Mouse (Mus musculus) neural tube, embryonic 11.5 days (tissue): ENCODE measurements around the gene Rpl4. TPM values are rescaled to one million over a fixed set of nuclear protein-coding genes. Genes with fewer than 3 reads are reported as not detected.
A peak's percentile ranks its signal among the peaks of the same experiment; 100 is the strongest.
"Not testable (repeated sequence)": the region's sequence is repeated elsewhere in the genome, so short reads cannot be mapped to it uniquely, and the experiment has no call there.

ENCODE experiments used
- ATAC-seq: fragments of 200-750 bp; cut with Nextera tagmentation; 2 replicates; pipeline ENCODE4 v1.8.0; 2017; ENCODE audit warnings: moderate number of reproducible peaks, mild to moderate bottlenecking, moderate TSS enrichment, moderate library complexity; ENCODE audit not compliant: insufficient read depth, low FRiP score, low TSS enrichment
- DNase-seq: peaks from one replicate; pipeline ENCODE4 v3.0.0-alpha.2; 2015; ENCODE audit warnings: low spot score
- H3K27ac ChIP-seq: fragments of 300-500 bp; sonication (generic); 2 replicates; pipeline ENCODE4 v1.5.1; 2014; ENCODE audit warnings: low read depth, mild to moderate bottlenecking, low read length
- H3K27me3 ChIP-seq: fragments of 300-500 bp; sonication (generic); 2 replicates; pipeline ENCODE4 v1.6.1; 2014; ENCODE audit warnings: mild to moderate bottlenecking, low read length, mixed read lengths; ENCODE audit not compliant: control insufficient read depth, insufficient read depth
- H3K36me3 ChIP-seq: fragments of 300-500 bp; sonication (generic); 2 replicates; pipeline ENCODE4 v1.6.1; 2014; ENCODE audit warnings: mild to moderate bottlenecking, low read length, moderate library complexity, mixed read lengths; ENCODE audit not compliant: control insufficient read depth, insufficient read depth
- H3K4me1 ChIP-seq: fragments of 300-500 bp; sonication (generic); 2 replicates; pipeline ENCODE4 v1.6.1; 2014; ENCODE audit warnings: low read length, mixed read lengths; ENCODE audit not compliant: control insufficient read depth, insufficient read depth
- H3K4me2 ChIP-seq: fragments of 300-500 bp; sonication (generic); 2 replicates; pipeline ENCODE4 v1.6.1; 2014; ENCODE audit warnings: low read depth, mild to moderate bottlenecking, moderate library complexity
- H3K4me3 ChIP-seq: fragments of 300-500 bp; sonication (generic); 2 replicates; pipeline ENCODE4 v1.5.1; 2014; ENCODE audit warnings: low read depth, low read length
- H3K9ac ChIP-seq: fragments of 300-500 bp; sonication (generic); 2 replicates; pipeline ENCODE4 v1.6.1; 2014; ENCODE audit warnings: mild to moderate bottlenecking, low read length
- H3K9me3 ChIP-seq: fragments of 300-500 bp; sonication (generic); 2 replicates; pipeline ENCODE4 v1.6.1; 2016; ENCODE audit warnings: low read length; ENCODE audit not compliant: control insufficient read depth
- WGBS: fragments of 180-500 bp; shearing (Covaris S2); extraction: QIAGEN DNeasy Blood & Tissue Kit; methylation state at CpG from one replicate; pipeline ENCODE4 v1.1.7; 2014; 5-methylcytosine and 5-hydroxymethylcytosine counted together
- polyA plus RNA-seq: library from polyadenylated mRNA; unstranded; fragments of >200 nt; fragmentation: Nextera tagmentation; extraction: Ambion mirVana; gene quantifications from 2 replicates; pipeline ENCODE4 v1.2.1, GENCODE M21; 2014

Rpl4 gene
- polyA plus RNA-seq: 1,092 and 1,168 TPM in 2 replicates

- Histone ChIP-seq H3K4me2 (peak within 1 kb of the TSS; percentile 89), H3K27me3 (no peaks in the 10 kb centered on the region), H3K36me3 (peaks cover 5% of the 10 kb centered on the region), H3K4me3 (peak within 1 kb of the TSS; percentile 68), H3K27ac (peak within 1 kb of the TSS; percentile 61), H3K4me1 (no peaks in the 10 kb centered on the region), H3K9me3 (no peaks in the 10 kb centered on the region), H3K9ac (peak within 1 kb of the TSS; percentile 97)
- ATAC-seq (peak; percentile 83), DNase-seq (peak; percentile 86)
- under 1% methylated on average over 42 of the region's 42 CpGs for WGBS
These were observed at the start of gene Rpl4, which contains the start of gene Zwilch for GRCm38 (mm10) chr9:64172816-64173665. Gene Rpl4, plus strand, starts transcription at chr9:64173375. Gene Zwilch, minus strand, starts transcription at chr9:64173104.

- H3K27ac ChIP-seq, H3K4me2 ChIP-seq, ATAC-seq, H3K36me3 ChIP-seq, H3K4me3 ChIP-seq, H3K9ac ChIP-seq, H3K9me3 ChIP-seq, DNase-seq, H3K4me1 ChIP-seq, H3K27me3 ChIP-seq: not testable (repeated sequence)
- 71% methylated on average over 3 of the region's 3 CpGs for WGBS
These were observed 48.3 kb upstream of the Rpl4 start for GRCm38 (mm10) chr9:64124846-64125245.

- Histone ChIP-seq H3K36me3 (no peaks in the 10 kb centered on the region), H3K9me3 (no peaks in the 10 kb centered on the region), H3K4me2 (no peak overlapping the region), H3K27me3 (no peaks in the 10 kb centered on the region), H3K9ac (no peak overlapping the region), H3K27ac (no peak overlapping the region), H3K4me3 (no peak overlapping the region), H3K4me1 (no peaks in the 10 kb centered on the region)
- WGBS: 83% methylated on average over 3 of the region's 3 CpGs
- DNase-seq (no peak), ATAC-seq (no peak)
These were observed 47.9 kb upstream of the Rpl4 start for GRCm38 (mm10) chr9:64125307-64125706.

- no peak for DNase-seq
- H3K27me3 ChIP-seq: no peaks in the 10 kb centered on the region
- no peak overlapping the region for H3K27ac ChIP-seq
- no peak overlapping the region for H3K4me2 ChIP-seq
- H3K9ac ChIP-seq: no peak overlapping the region
- no peak overlapping the region for H3K4me3 ChIP-seq
- no peaks in the 10 kb centered on the region for H3K9me3 ChIP-seq
- H3K4me1 ChIP-seq: no peaks in the 10 kb centered on the region
- no peak for ATAC-seq
- WGBS: 69% methylated on average over 12 of the region's 12 CpGs
- no peaks in the 10 kb centered on the region for H3K36me3 ChIP-seq
These were observed 47.1 kb upstream of the Rpl4 start for GRCm38 (mm10) chr9:64126121-64126520.

GRCm38 (mm10) chr9:64131623-64132022 is 41.6 kb upstream of the Rpl4 start:
- ATAC-seq (no peak), DNase-seq (no peak)
- Histone ChIP-seq H3K9me3 (no peaks in the 10 kb centered on the region), H3K27ac (no peak overlapping the region), H3K36me3 (no peaks in the 10 kb centered on the region; the same call in 1 of the 2 replicates), H3K9ac (no peak overlapping the region), H3K4me1 (no peaks in the 10 kb centered on the region), H3K27me3 (no peaks in the 10 kb centered on the region), H3K4me3 (no peak overlapping the region), H3K4me2 (no peak overlapping the region)
- 86% methylated on average over 6 of the region's 6 CpGs for WGBS

- DNase-seq: peak; percentile 44
- WGBS: 14% methylated on average over 6 of the region's 6 CpGs
- not testable (repeated sequence) for H3K4me3 ChIP-seq, H3K36me3 ChIP-seq, H3K27me3 ChIP-seq, H3K27ac ChIP-seq, H3K4me2 ChIP-seq, H3K9me3 ChIP-seq, H3K4me1 ChIP-seq, ATAC-seq, H3K9ac ChIP-seq
These were observed 34.3 kb upstream of the Rpl4 start for GRCm38 (mm10) chr9:64138896-64139295.

GRCm38 (mm10) chr9:64139879-64140278 is 33.3 kb upstream of the Rpl4 start:
- 92% methylated on average over 9 of the region's 9 CpGs for WGBS
- Histone ChIP-seq H3K9me3 (no peaks in the 10 kb centered on the region), H3K4me3 (no peak overlapping the region), H3K9ac (no peak overlapping the region), H3K36me3 (no peaks in the 10 kb centered on the region; the same call in none of the 2 replicates), H3K27ac (no peak overlapping the region), H3K27me3 (no peaks in the 10 kb centered on the region), H3K4me1 (no peaks in the 10 kb centered on the region), H3K4me2 (no peak overlapping the region)
- ATAC-seq: no peak
- no peak for DNase-seq

GRCm38 (mm10) chr9:64156641-64157040 is 16.5 kb upstream of the Rpl4 start:
- no peak overlapping the region for H3K4me3 ChIP-seq
- H3K27ac ChIP-seq: no peak overlapping the region
- no peaks in the 10 kb centered on the region for H3K9me3 ChIP-seq
- no peak overlapping the region for H3K9ac ChIP-seq
- no peak for ATAC-seq
- 93% methylated on average over 1 of the region's 1 CpGs for WGBS
- H3K27me3 ChIP-seq: no peaks in the 10 kb centered on the region
- H3K4me2 ChIP-seq: no peak overlapping the region
- no peak for DNase-seq
- no peaks in the 10 kb centered on the region for H3K4me1 ChIP-seq
- H3K36me3 ChIP-seq: peaks cover 8% of the 10 kb centered on the region

- Histone ChIP-seq H3K27ac (no peak overlapping the region), H3K4me2 (no peak overlapping the region), H3K4me3 (no peak overlapping the region), H3K4me1 (no peaks in the 10 kb centered on the region), H3K36me3 (peaks cover 8% of the 10 kb centered on the region), H3K9me3 (no peaks in the 10 kb centered on the region), H3K9ac (no peak overlapping the region), H3K27me3 (no peaks in the 10 kb centered on the region)
- WGBS: 89% methylated on average over 5 of the region's 5 CpGs
- DNase-seq: no peak
- no peak for ATAC-seq
These were observed 12.7 kb upstream of the Rpl4 start for GRCm38 (mm10) chr9:64160471-64160870.
